Mouse (Mus musculus): Measurements from ENCODE around the gene Ucn. TPM values are rescaled to one million over a fixed set of nuclear protein-coding genes. Genes with fewer than 3 reads are reported as not detected.

The Ucn gene
- polyA plus RNA-seq (2015; fragmentation: Illumina TruSeq; extraction: RNeasy Lipid Tissue Mini Kit (QIAGEN cat#74804); ENCODE audit: low read depth, low replicate concordance), result 2.1 TPM

GRCm38 (mm10) chr5:31138241-31138967, at the start of gene Ucn:
TSS of gene Ucn (minus strand) at chr5:31138829.

GRCm38 (mm10) chr5:31179766-31180630, 41.4 kb upstream of the Ucn start, which contains the start of the genes Gm29609 and Gtf3c2:
TSS of gene Gm29609 (minus strand) at chr5:31179911.
TSS of gene Gtf3c2 (minus strand) at chr5:31180144.

GRCm38 (mm10) chr5:31154152-31154553, 15.5 kb upstream of the Ucn start, which contains the start of gene Mpv17:
TSS of gene Mpv17 (minus strand) at chr5:31154251.

GRCm38 (mm10) chr5:31116354-31116753, 22.3 kb downstream of the Ucn start, which contains the start of gene Trim54:
TSS of gene Trim54 (plus strand) at chr5:31116712.

GRCm38 (mm10) chr5:31108000-31108490, 30.6 kb downstream of the Ucn start, which contains the start of gene Slc30a3:
TSS of gene Slc30a3 (minus strand) at chr5:31108237.

GRCm38 (mm10) chr5:31105814-31106335, 32.8 kb downstream of the Ucn start, which contains the start of gene Dnajc5g:
TSS of gene Dnajc5g (plus strand) at chr5:31106285.

Other genes with a start within 250 kb of the Ucn start
- 148 TPM for gene Ost4, start 231.0 kb downstream of the Ucn start, polyA plus RNA-seq (2015; fragmentation: Illumina TruSeq; extraction: RNeasy Lipid Tissue Mini Kit (QIAGEN cat#74804); ENCODE audit: low read depth, low replicate concordance)
- gene Emilin1, start 225.4 kb downstream of the Ucn start, polyA plus RNA-seq (2015; fragmentation: Illumina TruSeq; extraction: RNeasy Lipid Tissue Mini Kit (QIAGEN cat#74804); ENCODE audit: low read depth, low replicate concordance), result 2.1 TPM
- 25.3 TPM for gene Khk, start 217.4 kb downstream of the Ucn start, polyA plus RNA-seq (2015; fragmentation: Illumina TruSeq; extraction: RNeasy Lipid Tissue Mini Kit (QIAGEN cat#74804); ENCODE audit: low read depth, low replicate concordance)
- gene Cgref1, start 193.2 kb downstream of the Ucn start, polyA plus RNA-seq (2015; fragmentation: Illumina TruSeq; extraction: RNeasy Lipid Tissue Mini Kit (QIAGEN cat#74804); ENCODE audit: low read depth, low replicate concordance), result 26.6 TPM
- 116 TPM for gene Preb, start 178.5 kb downstream of the Ucn start, polyA plus RNA-seq (2015; fragmentation: Illumina TruSeq; extraction: RNeasy Lipid Tissue Mini Kit (QIAGEN cat#74804); ENCODE audit: low read depth, low replicate concordance)
- gene Tcf23, start 170.2 kb downstream of the Ucn start, polyA plus RNA-seq (2015; fragmentation: Illumina TruSeq; extraction: RNeasy Lipid Tissue Mini Kit (QIAGEN cat#74804); ENCODE audit: low read depth, low replicate concordance), result 0.37 TPM
- 160 TPM for gene Atraid, start 90.5 kb downstream of the Ucn start, polyA plus RNA-seq (2015; fragmentation: Illumina TruSeq; extraction: RNeasy Lipid Tissue Mini Kit (QIAGEN cat#74804); ENCODE audit: low read depth, low replicate concordance)
- 22.1 TPM for gene Slc5a6, start 89.9 kb downstream of the Ucn start, polyA plus RNA-seq (2015; fragmentation: Illumina TruSeq; extraction: RNeasy Lipid Tissue Mini Kit (QIAGEN cat#74804); ENCODE audit: low read depth, low replicate concordance)
- gene Cad, start 84.0 kb downstream of the Ucn start, polyA plus RNA-seq (2015; fragmentation: Illumina TruSeq; extraction: RNeasy Lipid Tissue Mini Kit (QIAGEN cat#74804); ENCODE audit: low read depth, low replicate concordance), result 7.9 TPM
- not detected for gene Dnajc5g, start 32.5 kb downstream of the Ucn start, polyA plus RNA-seq (2015; fragmentation: Illumina TruSeq; extraction: RNeasy Lipid Tissue Mini Kit (QIAGEN cat#74804); ENCODE audit: low read depth, low replicate concordance)
- 74.3 TPM for gene Slc30a3, start 30.6 kb downstream of the Ucn start, polyA plus RNA-seq (2015; fragmentation: Illumina TruSeq; extraction: RNeasy Lipid Tissue Mini Kit (QIAGEN cat#74804); ENCODE audit: low read depth, low replicate concordance)
- gene Trim54, start 22.1 kb downstream of the Ucn start, polyA plus RNA-seq (2015; fragmentation: Illumina TruSeq; extraction: RNeasy Lipid Tissue Mini Kit (QIAGEN cat#74804); ENCODE audit: low read depth, low replicate concordance), result not detected
- 99.9 TPM for gene Mpv17, start 15.4 kb upstream of the Ucn start, polyA plus RNA-seq (2015; fragmentation: Illumina TruSeq; extraction: RNeasy Lipid Tissue Mini Kit (QIAGEN cat#74804); ENCODE audit: low read depth, low replicate concordance)
- 1.1 TPM for gene Gm29609, start 41.1 kb upstream of the Ucn start, polyA plus RNA-seq (2015; fragmentation: Illumina TruSeq; extraction: RNeasy Lipid Tissue Mini Kit (QIAGEN cat#74804); ENCODE audit: low read depth, low replicate concordance)
- gene Gtf3c2, start 41.3 kb upstream of the Ucn start, polyA plus RNA-seq (2015; fragmentation: Illumina TruSeq; extraction: RNeasy Lipid Tissue Mini Kit (QIAGEN cat#74804); ENCODE audit: low read depth, low replicate concordance), result 46.1 TPM
- gene Snx17, start 54.4 kb upstream of the Ucn start, polyA plus RNA-seq (2015; fragmentation: Illumina TruSeq; extraction: RNeasy Lipid Tissue Mini Kit (QIAGEN cat#74804); ENCODE audit: low read depth, low replicate concordance), result 82.6 TPM
- gene Eif2b4, start 54.6 kb upstream of the Ucn start, polyA plus RNA-seq (2015; fragmentation: Illumina TruSeq; extraction: RNeasy Lipid Tissue Mini Kit (QIAGEN cat#74804); ENCODE audit: low read depth, low replicate concordance), result 39.1 TPM
- 26.5 TPM for gene Zfp513, start 63.5 kb upstream of the Ucn start, polyA plus RNA-seq (2015; fragmentation: Illumina TruSeq; extraction: RNeasy Lipid Tissue Mini Kit (QIAGEN cat#74804); ENCODE audit: low read depth, low replicate concordance)
- 62.2 TPM for gene Ppm1g, start 81.9 kb upstream of the Ucn start, polyA plus RNA-seq (2015; fragmentation: Illumina TruSeq; extraction: RNeasy Lipid Tissue Mini Kit (QIAGEN cat#74804); ENCODE audit: low read depth, low replicate concordance)
- gene Nrbp1, start 102.0 kb upstream of the Ucn start, polyA plus RNA-seq (2015; fragmentation: Illumina TruSeq; extraction: RNeasy Lipid Tissue Mini Kit (QIAGEN cat#74804); ENCODE audit: low read depth, low replicate concordance), result 97.5 TPM
- gene Gm9970, start 102.4 kb upstream of the Ucn start, polyA plus RNA-seq (2015; fragmentation: Illumina TruSeq; extraction: RNeasy Lipid Tissue Mini Kit (QIAGEN cat#74804); ENCODE audit: low read depth, low replicate concordance), result not detected
- gene Krtcap3, start 112.9 kb upstream of the Ucn start, polyA plus RNA-seq (2015; fragmentation: Illumina TruSeq; extraction: RNeasy Lipid Tissue Mini Kit (QIAGEN cat#74804); ENCODE audit: low read depth, low replicate concordance), result 2.6 TPM
- gene Ift172, start 152.3 kb upstream of the Ucn start, polyA plus RNA-seq (2015; fragmentation: Illumina TruSeq; extraction: RNeasy Lipid Tissue Mini Kit (QIAGEN cat#74804); ENCODE audit: low read depth, low replicate concordance), result 44.4 TPM
- gene Fndc4, start 157.3 kb upstream of the Ucn start, polyA plus RNA-seq (2015; fragmentation: Illumina TruSeq; extraction: RNeasy Lipid Tissue Mini Kit (QIAGEN cat#74804); ENCODE audit: low read depth, low replicate concordance), result 147 TPM
- 0.37 TPM for gene Gckr, start 158.6 kb upstream of the Ucn start, polyA plus RNA-seq (2015; fragmentation: Illumina TruSeq; extraction: RNeasy Lipid Tissue Mini Kit (QIAGEN cat#74804); ENCODE audit: low read depth, low replicate concordance)